37 mouse cellular contexts compared by ENCODE assay signal in genomic region chr10:128250565-128250964, GRCm38 (mm10). TPM values are rescaled to one million over a fixed set of nuclear protein-coding genes. Genes with fewer than 3 reads are reported as not detected.
"Had no signal": no experiment of that assay in that cellular context is flagged by ENCODE, and none has a peak within 500 bp of the region (broad histone marks: within the 10 kb centered on the region; RNA-seq: fewer than 3 reads in every experiment).

No protein-coding gene starts in this region.

- H3K4me1 ChIP-seq: heart, embryonic 13.5 days; heart, embryonic 15.5 days; hindbrain, embryonic 10.5 days; hindbrain, embryonic 13.5 days; hindbrain, embryonic 15.5 days; limb, embryonic 10.5 days; limb, embryonic 12.5 days; liver, embryonic 13.5 days had no signal

- H3K4me3 ChIP-seq: heart, adult 2 months; heart, embryonic 13.5 days; heart, embryonic 15.5 days; hindbrain, embryonic 10.5 days; hindbrain, embryonic 13.5 days; hindbrain, embryonic 15.5 days; layer of hippocampus, adult 2 months; left cerebral cortex, adult 2 months; limb, embryonic 10.5 days; limb, embryonic 12.5 days; liver, embryonic 13.5 days; liver, embryonic 15.5 days had no signal

- H3K9ac ChIP-seq: heart, embryonic 13.5 days; heart, embryonic 15.5 days; hindbrain, embryonic 13.5 days; hindbrain, embryonic 15.5 days; limb, embryonic 12.5 days; liver, embryonic 13.5 days; liver, embryonic 15.5 days had no signal

- H3K4me2 ChIP-seq: heart, embryonic 11.5 days; heart, embryonic 13.5 days; heart, embryonic 15.5 days; hindbrain, embryonic 13.5 days; hindbrain, embryonic 15.5 days; limb, embryonic 12.5 days; liver, embryonic 11.5 days; liver, embryonic 13.5 days; liver, embryonic 15.5 days had no signal

- H3K9me3 ChIP-seq: heart, embryonic 13.5 days; heart, embryonic 15.5 days; hindbrain, embryonic 10.5 days; hindbrain, embryonic 13.5 days; hindbrain, embryonic 15.5 days; limb, embryonic 10.5 days; limb, embryonic 12.5 days; liver, embryonic 13.5 days; liver, embryonic 15.5 days had no signal

- ATAC-seq: hindbrain, postnatal 0 days; intestine, embryonic 16.5 days had no signal

- H3K27ac ChIP-seq: heart, adult 2 months; heart, embryonic 13.5 days; heart, embryonic 15.5 days; hindbrain, embryonic 10.5 days; hindbrain, embryonic 13.5 days; hindbrain, embryonic 15.5 days; hindbrain, postnatal 0 days; layer of hippocampus, adult 2 months; left cerebral cortex, adult 2 months; limb, embryonic 10.5 days; limb, embryonic 12.5 days; liver, embryonic 13.5 days; liver, embryonic 15.5 days had no signal

- H3K27me3 ChIP-seq: heart, embryonic 13.5 days; heart, embryonic 15.5 days; hindbrain, embryonic 13.5 days; hindbrain, embryonic 15.5 days; limb, embryonic 12.5 days; liver, embryonic 13.5 days; liver, embryonic 15.5 days had no signal

- DNase-seq: gastrocnemius, postnatal 14 days; gastrocnemius, postnatal 36 days; heart, adult 2 months; heart, postnatal 14 days; heart, postnatal 4 days; kidney, adult 11 months; kidney, adult 2 months; kidney, adult 9 months; kidney, postnatal 10 days; kidney, postnatal 25 days; kidney, postnatal 4 days; liver; liver, embryonic 13.5 days had no signal

RNA-seq across cellular contexts. Expression of gene Apon, which starts 3.3 kb away (rescaled TPM):
- total RNA-seq: gastrocnemius, postnatal 14 days; gastrocnemius, postnatal 36 days; heart, adult 2 months; hindbrain, postnatal 0 days; layer of hippocampus, adult 2 months; layer of hippocampus, postnatal 10 days; layer of hippocampus, postnatal 25 days; left cerebral cortex, adult 2 months; left cerebral cortex, postnatal 14 days; left cerebral cortex, postnatal 36 days had no signal
- polyA plus RNA-seq: gonadal fat pad, adult 2 months; heart, adult 2 months; heart, postnatal 0 days; hindbrain, postnatal 0 days; kidney, adult 2 months had no signal

RNA-seq across cellular contexts. Expression of gene Apof, which starts 17.9 kb away (rescaled TPM):
- total RNA-seq: gastrocnemius, adult 8-10 months; gastrocnemius, postnatal 14 days; gastrocnemius, postnatal 36 days; heart, adult 2 months; heart, postnatal 14 days; heart, postnatal 4 days; hindbrain, postnatal 0 days; layer of hippocampus, adult 2 months; layer of hippocampus, postnatal 10 days; layer of hippocampus, postnatal 25 days; left cerebral cortex, adult 2 months; left cerebral cortex, postnatal 14 days; left cerebral cortex, postnatal 36 days had no signal
- polyA plus RNA-seq: heart, adult 2 months; heart, postnatal 0 days; hindbrain, embryonic 10.5 days; hindbrain, embryonic 13.5 days; intestine, embryonic 14.5 days; limb, embryonic 10.5 days; limb, embryonic 12.5 days had no signal

RNA-seq across cellular contexts. Expression of gene Mip, which starts 24.9 kb away (rescaled TPM):
- total RNA-seq: gastrocnemius, adult 18-20 months; gastrocnemius, adult 8-10 months; gastrocnemius, postnatal 14 days; gastrocnemius, postnatal 36 days; heart, adult 2 months; heart, postnatal 14 days; heart, postnatal 4 days; layer of hippocampus, adult 2 months; layer of hippocampus, postnatal 10 days; layer of hippocampus, postnatal 25 days; left cerebral cortex, adult 2 months; left cerebral cortex, postnatal 14 days; left cerebral cortex, postnatal 36 days had no signal
- polyA plus RNA-seq: gonadal fat pad, adult 2 months; heart, adult 2 months; heart, embryonic 11.5 days; heart, embryonic 13.5 days; heart, embryonic 15.5 days; heart, postnatal 0 days; hindbrain, embryonic 15.5 days; hindbrain, postnatal 0 days; intestine, embryonic 14.5 days; kidney, adult 2 months; kidney, embryonic 16.5 days; liver, embryonic 13.5 days; liver, embryonic 15.5 days had no signal
